Mouse (Mus musculus): ENCODE measurements around the gene Cdc20b. TPM values are rescaled to one million over a fixed set of nuclear protein-coding genes. Genes with fewer than 3 reads are reported as not detected.

The Cdc20b gene
- total RNA-seq, 1 experiment: 0.49 TPM

- TF ChIP-seq HCFC1 (IDR thresholded peaks at IDR 0.05; ENCODE audit: borderline replicate concordance, insufficient read depth, low read length): no peak
- no peak for TF ChIP-seq ZC3H11A (IDR thresholded peaks at IDR 0.05; ENCODE audit: borderline replicate concordance, low read depth, low read length)
- no peak for TF ChIP-seq CHD2 (IDR thresholded peaks at IDR 0.05; ENCODE audit: low read depth, low read length)
- no peak for TF ChIP-seq MAFK (IDR thresholded peaks at IDR 0.05; ENCODE audit: insufficient read depth, low read depth, low read length)
- no peak for TF ChIP-seq ZNF384 (IDR thresholded peaks at IDR 0.05; ENCODE audit: low read depth, low read length)
- in situ Hi-C loops (cut with MboI; ENCODE audit: low sequenced_read_pairs in 2 of 2, unreplicated experiment in 2 of 2): loop anchor here in 1 of 2 experiments (10.0 kb wide), 1 partner anchor 207 kb away; no protein-coding TSS in a partner anchor
- Histone ChIP-seq H3K36me3 (ENCODE audit: control insufficient read depth, insufficient read depth, low read length, poor library complexity, severe bottlenecking) (no peaks in the 10 kb centered on the region), H3K4me3 (ENCODE audit: insufficient read depth in 1 of 2, low read depth in 1 of 2, low read length in 2 of 2, poor library complexity in 1 of 2, severe bottlenecking in 1 of 2) (no peak overlapping the region), H3K9me3 (ENCODE audit: control insufficient read depth, insufficient read depth, low read depth, low read length) (no peaks in the 10 kb centered on the region), H3K4me1 (ENCODE audit: control insufficient read depth in 2 of 2, insufficient read depth in 2 of 2, low read length in 2 of 2, poor library complexity in 1 of 2) (no peaks in the 10 kb centered on the region), H3K27ac (ENCODE audit: insufficient read depth, low read depth, low read length, poor library complexity, severe bottlenecking) (no peak overlapping the region), H3K9ac (ENCODE audit: insufficient read depth, low read depth, low read length, poor library complexity, severe bottlenecking) (no peak overlapping the region)
- DNase-seq (ENCODE audit: low read depth, low spot score): no peak
Measured at GRCm38 (mm10) chr13:113047647-113048046, 12.7 kb downstream of the Cdc20b start.

GRCm38 (mm10) chr13:113054230-113054629, 19.3 kb downstream of the Cdc20b start:
- Histone ChIP-seq H3K9ac (ENCODE audit: insufficient read depth, low read depth, low read length, poor library complexity, severe bottlenecking) (no peak overlapping the region), H3K27ac (ENCODE audit: insufficient read depth, low read depth, low read length, poor library complexity, severe bottlenecking) (no peak overlapping the region)

GRCm38 (mm10) chr13:113055826-113056225, 20.9 kb downstream of the Cdc20b start:
- Histone ChIP-seq H3K36me3 (ENCODE audit: control insufficient read depth, insufficient read depth, low read length, poor library complexity, severe bottlenecking) (no peaks in the 10 kb centered on the region), H3K4me1 (ENCODE audit: control insufficient read depth in 2 of 2, insufficient read depth in 2 of 2, low read length in 2 of 2, poor library complexity in 1 of 2) (no peaks in the 10 kb centered on the region), H3K9ac (ENCODE audit: insufficient read depth, low read depth, low read length, poor library complexity, severe bottlenecking) (no peak overlapping the region), H3K9me3 (ENCODE audit: control insufficient read depth, insufficient read depth, low read depth, low read length) (no peaks in the 10 kb centered on the region), H3K27ac (ENCODE audit: insufficient read depth, low read depth, low read length, poor library complexity, severe bottlenecking) (no peak overlapping the region), H3K4me3 (ENCODE audit: insufficient read depth in 1 of 2, low read depth in 1 of 2, low read length in 2 of 2, poor library complexity in 1 of 2, severe bottlenecking in 1 of 2) (no peak overlapping the region)
- TF ChIP-seq MAFK (IDR thresholded peaks at IDR 0.05; ENCODE audit: insufficient read depth, low read depth, low read length): no peak
- TF ChIP-seq ZNF384 (IDR thresholded peaks at IDR 0.05; ENCODE audit: low read depth, low read length): no peak
- no peak for TF ChIP-seq ZC3H11A (IDR thresholded peaks at IDR 0.05; ENCODE audit: borderline replicate concordance, low read depth, low read length)
- TF ChIP-seq CHD2 (IDR thresholded peaks at IDR 0.05; ENCODE audit: low read depth, low read length): no peak
- no peak for TF ChIP-seq HCFC1 (IDR thresholded peaks at IDR 0.05; ENCODE audit: borderline replicate concordance, insufficient read depth, low read length)
- DNase-seq (ENCODE audit: low read depth, low spot score): no peak
- in situ Hi-C loops (cut with MboI; ENCODE audit: low sequenced_read_pairs in 2 of 2, unreplicated experiment in 2 of 2): loop anchor here in 1 of 2 experiments (25.0 kb wide), 1 partner anchor 206 kb away; no protein-coding TSS in a partner anchor

More at GRCm38 (mm10) chr13:113054230-113054629, 19.3 kb downstream of the Cdc20b start:
- DNase-seq (ENCODE audit: low read depth, low spot score): no peak
- no peaks in the 10 kb centered on the region for H3K4me1 ChIP-seq (ENCODE audit: control insufficient read depth in 2 of 2, insufficient read depth in 2 of 2, low read length in 2 of 2, poor library complexity in 1 of 2)
- H3K36me3 ChIP-seq (ENCODE audit: control insufficient read depth, insufficient read depth, low read length, poor library complexity, severe bottlenecking): no peaks in the 10 kb centered on the region
- no peak overlapping the region for H3K4me3 ChIP-seq (ENCODE audit: insufficient read depth in 1 of 2, low read depth in 1 of 2, low read length in 2 of 2, poor library complexity in 1 of 2, severe bottlenecking in 1 of 2)
- in situ Hi-C loops (cut with MboI; ENCODE audit: low sequenced_read_pairs in 2 of 2, unreplicated experiment in 2 of 2): loop anchor here in 1 of 2 experiments (25.0 kb wide), 1 partner anchor 208 kb away; no protein-coding TSS in a partner anchor
- TF ChIP-seq MAFK (IDR thresholded peaks at IDR 0.05; ENCODE audit: insufficient read depth, low read depth, low read length) (no peak), CHD2 (IDR thresholded peaks at IDR 0.05; ENCODE audit: low read depth, low read length) (no peak), HCFC1 (IDR thresholded peaks at IDR 0.05; ENCODE audit: borderline replicate concordance, insufficient read depth, low read length) (no peak), ZC3H11A (IDR thresholded peaks at IDR 0.05; ENCODE audit: borderline replicate concordance, low read depth, low read length) (no peak), ZNF384 (IDR thresholded peaks at IDR 0.05; ENCODE audit: low read depth, low read length) (no peak)
- no peaks in the 10 kb centered on the region for H3K9me3 ChIP-seq (ENCODE audit: control insufficient read depth, insufficient read depth, low read depth, low read length)

GRCm38 (mm10) chr13:113061746-113062145, 26.8 kb downstream of the Cdc20b start:
- Histone ChIP-seq H3K9me3 (ENCODE audit: control insufficient read depth, insufficient read depth, low read depth, low read length) (no peaks in the 10 kb centered on the region), H3K27ac (ENCODE audit: insufficient read depth, low read depth, low read length, poor library complexity, severe bottlenecking) (no peak overlapping the region), H3K36me3 (ENCODE audit: control insufficient read depth, insufficient read depth, low read length, poor library complexity, severe bottlenecking) (no peaks in the 10 kb centered on the region), H3K4me1 (ENCODE audit: control insufficient read depth in 2 of 2, insufficient read depth in 2 of 2, low read length in 2 of 2, poor library complexity in 1 of 2) (no peaks in the 10 kb centered on the region), H3K4me3 (ENCODE audit: insufficient read depth in 1 of 2, low read depth in 1 of 2, low read length in 2 of 2, poor library complexity in 1 of 2, severe bottlenecking in 1 of 2) (no peak overlapping the region), H3K9ac (ENCODE audit: insufficient read depth, low read depth, low read length, poor library complexity, severe bottlenecking) (no peak overlapping the region)
- no peak for DNase-seq (ENCODE audit: low read depth, low spot score)
- TF ChIP-seq CHD2 (IDR thresholded peaks at IDR 0.05; ENCODE audit: low read depth, low read length) (no peak), HCFC1 (IDR thresholded peaks at IDR 0.05; ENCODE audit: borderline replicate concordance, insufficient read depth, low read length) (no peak), ZNF384 (IDR thresholded peaks at IDR 0.05; ENCODE audit: low read depth, low read length) (no peak), MAFK (IDR thresholded peaks at IDR 0.05; ENCODE audit: insufficient read depth, low read depth, low read length) (no peak), ZC3H11A (IDR thresholded peaks at IDR 0.05; ENCODE audit: borderline replicate concordance, low read depth, low read length) (no peak)
- in situ Hi-C loops (cut with MboI; ENCODE audit: low sequenced_read_pairs in 2 of 2, unreplicated experiment in 2 of 2): loop anchor here in 1 of 2 experiments (25.0 kb wide), 1 partner anchor 201 kb away; no protein-coding TSS in a partner anchor
